ENCODE assay signal across 10 mouse cellular contexts in genomic region chr13:94263943-94264342, GRCm38 (mm10). TPM values are rescaled to one million over a fixed set of nuclear protein-coding genes. Genes with fewer than 3 reads are reported as not detected.
A peak's percentile ranks its signal among the peaks of the same experiment; 100 is the strongest.
DNase-seq lines count a peak whose midpoint lies in the region; ATAC-seq and TF ChIP-seq lines count a peak whose summit lies in the region.
"Had no signal": no experiment of that assay in that cellular context is flagged by ENCODE, and none has a peak within 500 bp of the region (broad histone marks: within the 10 kb centered on the region; RNA-seq: fewer than 3 reads in every experiment).

No protein-coding gene starts in this region.

- no peak for TF ChIP-seq EP300 in heart, postnatal 0 days (IDR thresholded peaks at IDR 0.05; ENCODE audit: low read depth)

- H3K27me3 ChIP-seq in forebrain, postnatal 0 days (ENCODE audit: insufficient read depth, low read length) = no peaks in the 10 kb centered on the region
- no peaks in the 10 kb centered on the region for H3K27me3 ChIP-seq in forebrain, embryonic 15.5 days
- no peaks in the 10 kb centered on the region for H3K27me3 ChIP-seq in heart, postnatal 0 days (ENCODE audit: control insufficient read depth, insufficient read depth, low read length)
- no peaks in the 10 kb centered on the region for H3K27me3 ChIP-seq in small intestine, adult 2 months (ENCODE audit: control insufficient read depth, insufficient read depth, low read length)
- no peaks in the 10 kb centered on the region for H3K27me3 ChIP-seq in neural tube, embryonic 15.5 days (replicated peaks)
- H3K27me3 ChIP-seq: limb, embryonic 13.5 days; midbrain, embryonic 13.5 days had no signal

- H3K4me1 ChIP-seq in forebrain, postnatal 0 days (ENCODE audit: insufficient read depth) = no peaks in the 10 kb centered on the region; the same call in 1 of the 2 replicates
- H3K4me1 ChIP-seq in forebrain, embryonic 15.5 days = peaks cover 13% of the 10 kb centered on the region
- peaks cover 13% of the 10 kb centered on the region; the same call in 1 of the 2 replicates for H3K4me1 ChIP-seq in heart, postnatal 0 days (ENCODE audit: control insufficient read depth, insufficient read depth)
- H3K4me1 ChIP-seq in small intestine, adult 2 months (ENCODE audit: control insufficient read depth, insufficient read depth, insufficient read length, low read length) = peaks cover 24% of the 10 kb centered on the region; the same call in 1 of the 2 replicates
- H3K4me1 ChIP-seq in neural tube, embryonic 15.5 days = peaks cover 21% of the 10 kb centered on the region

- peak; percentile 28; the same call in 1 of the 2 replicates for ATAC-seq in forebrain, postnatal 0 days
- no peak for ATAC-seq in forebrain, embryonic 15.5 days (replicated peaks)
- ATAC-seq in heart, postnatal 0 days (ENCODE audit: insufficient read depth, low read depth) = peak; percentile 51
- no peak for ATAC-seq in neural tube, embryonic 15.5 days (ENCODE audit: low FRiP score)
- ATAC-seq: midbrain, embryonic 13.5 days had no signal

- 79% methylated on average over 5 of the region's 5 CpGs for WGBS in forebrain, postnatal 0 days
- 85% methylated on average over 5 of the region's 5 CpGs for WGBS in forebrain, embryonic 15.5 days
- 48% methylated on average over 5 of the region's 5 CpGs for WGBS in heart, postnatal 0 days
- 31% methylated on average over 5 of the region's 5 CpGs for WGBS in small intestine, adult 2 months
- WGBS in neural tube, embryonic 15.5 days = 74% methylated on average over 5 of the region's 5 CpGs

- H3K9ac ChIP-seq in forebrain, postnatal 0 days = no peak overlapping the region
- H3K9ac ChIP-seq in forebrain, embryonic 15.5 days (replicated peaks) = no peak overlapping the region
- H3K9ac ChIP-seq in heart, postnatal 0 days (replicated peaks; ENCODE audit: low read depth, low read length) = no peak overlapping the region
- no peak overlapping the region for H3K9ac ChIP-seq in neural tube, embryonic 15.5 days (replicated peaks)
- H3K9ac ChIP-seq: limb, embryonic 13.5 days; midbrain, embryonic 13.5 days had no signal

- H3K27ac ChIP-seq in forebrain, postnatal 0 days (ENCODE audit: low read depth, low read length) = no peak overlapping the region
- H3K27ac ChIP-seq in forebrain, embryonic 15.5 days (replicated peaks) = no peak overlapping the region
- no peak overlapping the region for H3K27ac ChIP-seq in heart, postnatal 0 days (ENCODE audit: low read depth)
- H3K27ac ChIP-seq in small intestine, adult 2 months (ENCODE audit: insufficient read depth, low read depth, low read length) = peak overlapping the region; percentile 21; the same call in 1 of the 2 replicates
- H3K27ac ChIP-seq in neural tube, embryonic 15.5 days (replicated peaks) = no peak overlapping the region
- H3K27ac ChIP-seq: limb, embryonic 13.5 days; midbrain, embryonic 13.5 days had no signal

- no peak overlapping the region for H3K4me2 ChIP-seq in forebrain, postnatal 0 days (ENCODE audit: low read depth)
- no peak overlapping the region for H3K4me2 ChIP-seq in forebrain, embryonic 15.5 days (replicated peaks)
- H3K4me2 ChIP-seq in heart, postnatal 0 days (ENCODE audit: low read depth, low read length) = no peak overlapping the region
- H3K4me2 ChIP-seq in neural tube, embryonic 15.5 days = no peak overlapping the region
- H3K4me2 ChIP-seq: limb, embryonic 13.5 days; midbrain, embryonic 13.5 days had no signal

- no peak for TF ChIP-seq CTCF in forebrain, postnatal 0 days (IDR thresholded peaks at IDR 0.05; ENCODE audit: low read depth)
- TF ChIP-seq CTCF in heart, postnatal 0 days (IDR thresholded peaks at IDR 0.05; ENCODE audit: low read depth) = no peak
- no peak for TF ChIP-seq CTCF in small intestine, adult 2 months (IDR thresholded peaks at IDR 0.05; ENCODE audit: extremely low read depth, insufficient read length, insufficient replicate concordance, low read depth, low read length)

- no peak for TF ChIP-seq POLR2A in small intestine, adult 2 months (IDR thresholded peaks at IDR 0.05; ENCODE audit: low read depth, low read length)

- H3K36me3 ChIP-seq in forebrain, postnatal 0 days (ENCODE audit: insufficient read depth) = no peaks in the 10 kb centered on the region
- H3K36me3 ChIP-seq in forebrain, embryonic 15.5 days = no peaks in the 10 kb centered on the region
- H3K36me3 ChIP-seq in heart, postnatal 0 days (replicated peaks; ENCODE audit: control insufficient read depth, insufficient read depth, low read length) = no peaks in the 10 kb centered on the region
- H3K36me3 ChIP-seq in small intestine, adult 2 months (ENCODE audit: control insufficient read depth, insufficient read depth, low read length) = no peaks in the 10 kb centered on the region
- no peaks in the 10 kb centered on the region for H3K36me3 ChIP-seq in neural tube, embryonic 15.5 days
- H3K36me3 ChIP-seq: limb, embryonic 13.5 days; midbrain, embryonic 13.5 days had no signal

- no peaks in the 10 kb centered on the region for H3K9me3 ChIP-seq in forebrain, postnatal 0 days (ENCODE audit: low read length)
- H3K9me3 ChIP-seq in forebrain, embryonic 15.5 days = no peaks in the 10 kb centered on the region
- H3K9me3 ChIP-seq in heart, postnatal 0 days (replicated peaks; ENCODE audit: control insufficient read depth, low read length) = no peaks in the 10 kb centered on the region
- H3K9me3 ChIP-seq in neural tube, embryonic 15.5 days (replicated peaks) = no peaks in the 10 kb centered on the region
- H3K9me3 ChIP-seq: limb, embryonic 13.5 days; midbrain, embryonic 13.5 days had no signal

- H3K4me3 ChIP-seq in forebrain, postnatal 0 days (ENCODE audit: low read depth, low read length) = no peak overlapping the region
- no peak overlapping the region for H3K4me3 ChIP-seq in forebrain, embryonic 15.5 days
- no peak overlapping the region for H3K4me3 ChIP-seq in heart, postnatal 0 days (ENCODE audit: low read depth, low read length)
- H3K4me3 ChIP-seq in small intestine, adult 2 months (ENCODE audit: low read depth, low read length) = no peak overlapping the region
- H3K4me3 ChIP-seq in neural tube, embryonic 15.5 days (replicated peaks) = no peak overlapping the region
- H3K4me3 ChIP-seq: limb, embryonic 13.5 days; midbrain, embryonic 13.5 days had no signal

- DNase-seq in forebrain, postnatal 0 days = no peak
- DNase-seq in right cerebral cortex, adult 2 months (ENCODE audit: low spot score in 2 of 2) = peak; percentile 52 to 59
- DNase-seq in right cerebral cortex, postnatal 4 days = no peak
- peak; percentile 36 for DNase-seq in heart, postnatal 0 days (ENCODE audit: low spot score)
- DNase-seq in thymus, adult 18-20 months = no peak

RNA-seq across cellular contexts. Expression of gene Scamp1, which starts 21.7 kb away (rescaled TPM):
- 95.5 and 116 TPM in 2 replicates for total RNA-seq in forebrain, postnatal 0 days (2014; rRNA removed)
- polyA plus RNA-seq in forebrain, postnatal 0 days (2015; fragmentation: Nextera tagmentation; extraction: Ambion mirVana) = 60.9 and 119 TPM in 2 replicates
- 103 and 111 TPM in 2 replicates for polyA plus RNA-seq in forebrain, embryonic 15.5 days (2015; fragmentation: Nextera tagmentation; extraction: Ambion mirVana)
- total RNA-seq in heart, postnatal 0 days (2014; rRNA removed; ENCODE audit: low replicate concordance) = 12.6 and 14.9 TPM in 2 replicates
- 17.5 and 20.9 TPM in 2 replicates for polyA plus RNA-seq in heart, postnatal 0 days (2015; fragmentation: Nextera tagmentation; extraction: Ambion mirVana)
- 5.7 and 7.9 TPM in 2 replicates for polyA plus RNA-seq in small intestine, adult 2 months (2012; rRNA removed)
- 148 and 167 TPM in 2 replicates for polyA plus RNA-seq in neural tube, embryonic 15.5 days (2015; fragmentation: Nextera tagmentation; extraction: Ambion mirVana)

Comparison
In these comparisons a context has a peak if more than half of its experiments do, and no peak if none do; other contexts are left out.
1. ATAC-seq: peak in forebrain, postnatal 0 days (single experiment) and heart, postnatal 0 days (single experiment); none in forebrain, embryonic 15.5 days (single experiment) and neural tube, embryonic 15.5 days (single experiment).
2. DNase-seq: peak in right cerebral cortex, adult 2 months (2 of 2) and heart, postnatal 0 days (single experiment); none in forebrain, postnatal 0 days (single experiment), right cerebral cortex, postnatal 4 days (single experiment) and thymus, adult 18-20 months (0 of 2).